Mouse (Mus musculus) skeletal muscle tissue, adult 2 months (tissue): Measurements from ENCODE around the gene Zfp790.

Source experiments
- DNase-seq: peaks from one replicate; pipeline ENCODE4 v3.0.0-alpha.2; 2012; ENCODE audit warnings: low read depth, low spot score

Gene Zfp790

GRCm38 (mm10) chr7:29815910-29816429 is at the start of gene Zfp790:
Gene Zfp790, plus strand, starts transcription at chr7:29816114.
- peak; percentile 87 for DNase-seq

GRCm38 (mm10) chr7:29767058-29767686 is 48.7 kb upstream of the Zfp790 start:
- DNase-seq: peak; percentile 83

- DNase-seq: peak; percentile 93
Measured at GRCm38 (mm10) chr7:29768090-29768900, 47.6 kb upstream of the Zfp790 start, which contains the start of gene Zfp84. Gene Zfp84, plus strand, starts transcription at chr7:29768552.

GRCm38 (mm10) chr7:29768980-29769379 is 46.9 kb upstream of the Zfp790 start:
- DNase-seq: no peak

- no peak for DNase-seq
Measured at GRCm38 (mm10) chr7:29773503-29773902, 42.4 kb upstream of the Zfp790 start.

- no peak for DNase-seq
Measured at GRCm38 (mm10) chr7:29774371-29774770, 41.5 kb upstream of the Zfp790 start.

GRCm38 (mm10) chr7:29776568-29776967 is 39.3 kb upstream of the Zfp790 start:
- DNase-seq: no peak

- no peak for DNase-seq
Measured at GRCm38 (mm10) chr7:29777372-29777771, 38.5 kb upstream of the Zfp790 start.

GRCm38 (mm10) chr7:29783871-29784551 is 31.9 kb upstream of the Zfp790 start, which contains the start of gene Zfp30:
Gene Zfp30, plus strand, starts transcription at chr7:29783998.
- DNase-seq: peak; percentile 90

- no peak for DNase-seq
Measured at GRCm38 (mm10) chr7:29785023-29785422, 30.9 kb upstream of the Zfp790 start.

GRCm38 (mm10) chr7:29785888-29786287 is 30.0 kb upstream of the Zfp790 start:
- DNase-seq: no peak

- no peak for DNase-seq
Measured at GRCm38 (mm10) chr7:29792906-29793305, 23.0 kb upstream of the Zfp790 start.

GRCm38 (mm10) chr7:29807046-29807445 is 8.9 kb upstream of the Zfp790 start:
- no peak for DNase-seq

- DNase-seq: no peak
Measured at GRCm38 (mm10) chr7:29812244-29812643, 3.7 kb upstream of the Zfp790 start.

GRCm38 (mm10) chr7:29814381-29814780 is 1.5 kb upstream of the Zfp790 start:
- no peak for DNase-seq

- DNase-seq: no peak
Measured at GRCm38 (mm10) chr7:29815061-29815784, 691 bp upstream of the Zfp790 start.

GRCm38 (mm10) chr7:29818619-29819254 is 2.8 kb downstream of the Zfp790 start:
- peak; percentile 53 for DNase-seq

GRCm38 (mm10) chr7:29828001-29828400 is 12.1 kb downstream of the Zfp790 start:
- DNase-seq: no peak

GRCm38 (mm10) chr7:29829804-29830203 is 13.9 kb downstream of the Zfp790 start:
- no peak for DNase-seq

GRCm38 (mm10) chr7:29836816-29837215 is 20.9 kb downstream of the Zfp790 start:
- DNase-seq: no peak

- no peak for DNase-seq
Measured at GRCm38 (mm10) chr7:29839256-29839655, 23.3 kb downstream of the Zfp790 start.
